Mouse (Mus musculus): ENCODE results near the gene Rorb.

- TF ChIP-seq POLR2A (IDR thresholded peaks at IDR 0.05; ENCODE audit: borderline replicate concordance, low read depth, low read length) (no peak), CTCF (IDR thresholded peaks at IDR 0.05; ENCODE audit: low read depth, low read length) (no peak)
Measured at GRCm38 (mm10) chr19:18945265-18945664, 165.7 kb downstream of the Rorb start.
